Comparison of ENCODE assay signal across 13 mouse cellular contexts in genomic region chr2:168333552-168334240, GRCm38 (mm10). TPM values are rescaled to one million over a fixed set of nuclear protein-coding genes. Genes with fewer than 3 reads are reported as not detected.
DNase-seq lines count a peak whose midpoint lies in the region; ATAC-seq lines count a peak whose summit lies in the region.
"Had no signal": no experiment of that assay in that cellular context is flagged by ENCODE, and none has a peak within 500 bp of the region (broad histone marks: within the 10 kb centered on the region; RNA-seq: fewer than 3 reads in every experiment).

No protein-coding gene starts in this region.

- DNase-seq in R1 (ENCODE audit: low read depth, low spot score), result peak; percentile 18
- DNase-seq in lung, postnatal 36 days, result peak; percentile 48
- no peak for DNase-seq in T-cell, adult 2 months (ENCODE audit: low spot score)
- DNase-seq in kidney, adult 8-10 months, result no peak
- no peak for DNase-seq in thymus, postnatal 25 days
- DNase-seq: adrenal gland, postnatal 10 days had no signal

- WGBS in heart, embryonic 11.5 days (ENCODE audit: insufficient replicate concordance), result 50% methylated on average over 20 of the region's 20 CpGs
- WGBS in heart, embryonic 12.5 days, result 56% methylated on average over 20 of the region's 20 CpGs
- WGBS in forebrain, embryonic 12.5 days, result 56% methylated on average over 20 of the region's 20 CpGs

- H3K4me1 ChIP-seq in heart, embryonic 11.5 days (ENCODE audit: control insufficient read depth, insufficient read depth, low read length), result peaks cover 10% of the 10 kb centered on the region
- H3K4me1 ChIP-seq in heart, embryonic 12.5 days (replicated peaks), result peaks cover 19% of the 10 kb centered on the region
- peaks cover 23% of the 10 kb centered on the region for H3K4me1 ChIP-seq in forebrain, embryonic 12.5 days
- H3K4me1 ChIP-seq: neural tube, embryonic 12.5 days had no signal

- no peaks in the 10 kb centered on the region for H3K36me3 ChIP-seq in heart, embryonic 11.5 days (ENCODE audit: control insufficient read depth, insufficient read depth, low read length)
- H3K36me3 ChIP-seq in heart, embryonic 12.5 days, result no peaks in the 10 kb centered on the region
- no peaks in the 10 kb centered on the region for H3K36me3 ChIP-seq in forebrain, embryonic 12.5 days (replicated peaks)
- H3K36me3 ChIP-seq: heart, embryonic 13.5 days; limb, embryonic 12.5 days; neural tube, embryonic 12.5 days had no signal

- H3K9me3 ChIP-seq in heart, embryonic 11.5 days (replicated peaks; ENCODE audit: control insufficient read depth, low read length), result no peaks in the 10 kb centered on the region
- no peaks in the 10 kb centered on the region for H3K9me3 ChIP-seq in heart, embryonic 12.5 days (replicated peaks)
- H3K9me3 ChIP-seq in forebrain, embryonic 12.5 days, result no peaks in the 10 kb centered on the region
- H3K9me3 ChIP-seq: heart, embryonic 13.5 days; limb, embryonic 12.5 days; neural tube, embryonic 12.5 days had no signal

- H3K4me2 ChIP-seq in heart, embryonic 11.5 days, result 0 out of 2 replicates have a peak overlapping the region, but pooled peaks have one; percentile 11
- H3K4me2 ChIP-seq in heart, embryonic 12.5 days, result no peak overlapping the region
- no peak overlapping the region for H3K4me2 ChIP-seq in forebrain, embryonic 12.5 days
- H3K4me2 ChIP-seq: heart, embryonic 13.5 days; limb, embryonic 12.5 days; neural tube, embryonic 12.5 days had no signal

- H3K27me3 ChIP-seq in heart, embryonic 11.5 days (ENCODE audit: control insufficient read depth, insufficient read depth, low read length), result no peaks in the 10 kb centered on the region
- H3K27me3 ChIP-seq in heart, embryonic 12.5 days (replicated peaks), result 0 out of 2 replicates have a peak, but pooled peaks cover 7% of the 10 kb centered on the region
- peaks cover 27% of the 10 kb centered on the region; the same call in 1 of the 2 replicates for H3K27me3 ChIP-seq in forebrain, embryonic 12.5 days
- H3K27me3 ChIP-seq: limb, embryonic 12.5 days; neural tube, embryonic 12.5 days had no signal

- no peak overlapping the region for H3K9ac ChIP-seq in heart, embryonic 11.5 days (ENCODE audit: low read depth, low read length)
- H3K9ac ChIP-seq in heart, embryonic 12.5 days, result no peak overlapping the region
- no peak overlapping the region for H3K9ac ChIP-seq in forebrain, embryonic 12.5 days
- H3K9ac ChIP-seq: heart, embryonic 13.5 days; limb, embryonic 12.5 days; neural tube, embryonic 12.5 days had no signal

- no peak overlapping the region for H3K4me3 ChIP-seq in heart, embryonic 11.5 days (ENCODE audit: low read depth, low read length)
- no peak overlapping the region for H3K4me3 ChIP-seq in heart, embryonic 12.5 days
- no peak overlapping the region for H3K4me3 ChIP-seq in forebrain, embryonic 12.5 days (replicated peaks)
- H3K4me3 ChIP-seq: heart, embryonic 13.5 days; limb, embryonic 12.5 days; neural tube, embryonic 12.5 days had no signal

- no peak; the same call in 1 of the 2 replicates for ATAC-seq in heart, embryonic 11.5 days (replicated peaks; ENCODE audit: insufficient number of reproducible peaks, low FRiP score, low TSS enrichment)
- ATAC-seq in heart, embryonic 12.5 days (ENCODE audit: insufficient number of reproducible peaks, low FRiP score), result no peak
- no peak for ATAC-seq in forebrain, embryonic 12.5 days (ENCODE audit: low FRiP score)
- ATAC-seq: Patski had no signal

- no peak overlapping the region for H3K27ac ChIP-seq in heart, embryonic 11.5 days (ENCODE audit: low read depth, low read length)
- H3K27ac ChIP-seq in heart, embryonic 12.5 days (ENCODE audit: poor library complexity, severe bottlenecking), result no peak overlapping the region
- H3K27ac ChIP-seq in forebrain, embryonic 12.5 days, result peak overlapping the region; percentile 56; the same call in 1 of the 2 replicates
- H3K27ac ChIP-seq: heart, embryonic 13.5 days; neural tube, embryonic 12.5 days had no signal

RNA-seq across cellular contexts. Expression of gene Kcng1, which starts 52.2 kb away (rescaled TPM):
- polyA plus RNA-seq in heart, embryonic 11.5 days (2014; fragmentation: Nextera tagmentation; extraction: Ambion mirVana), result 1.1 and 1.2 TPM in 2 replicates
- 2.1 and 2.7 TPM in 2 replicates for polyA plus RNA-seq in heart, embryonic 12.5 days (2016; fragmentation: Nextera tagmentation; extraction: Ambion mirVana)
- 3.7 TPM in 2 replicates for polyA plus RNA-seq in forebrain, embryonic 12.5 days (2016; fragmentation: Nextera tagmentation; extraction: Ambion mirVana)
- polyA plus RNA-seq: Patski had no signal

Comparison
In these comparisons a context has a peak if more than half of its experiments do, and no peak if none do; other contexts are left out.
1. DNase-seq: peak in R1 (single experiment) and lung, postnatal 36 days (single experiment); none in T-cell, adult 2 months (single experiment), kidney, adult 8-10 months (0 of 2) and thymus, postnatal 25 days (single experiment).